Mouse (Mus musculus) left cerebral cortex, adult 2 months (tissue): ENCODE results near the gene Fbxo28. TPM values are rescaled to one million over a fixed set of nuclear protein-coding genes. Genes with fewer than 3 reads are reported as not detected.
A peak's percentile ranks its signal among the peaks of the same experiment; 100 is the strongest.
"Not testable (repeated sequence)": the region's sequence is repeated elsewhere in the genome, so short reads cannot be mapped to it uniquely, and the experiment has no call there.

ENCODE experiments used
- DNase-seq, 2 experiments: peaks; one replicate each; pipeline ENCODE4 v3.0.0; 2021 to 2022; ENCODE audit warnings: low spot score in 2 of 2, mixed read lengths in 1 of 2; ENCODE audit errors: extremely low spot score in 1 of 2
- H3K27ac ChIP-seq: fragments of 200-600 bp; 2 replicates; pipeline ENCODE4 v1.8.1; 2022
- H3K4me3 ChIP-seq: fragments of 200-600 bp; 2 replicates; pipeline ENCODE4 v1.8.1; 2022
- CTCF ChIP-seq: fragments of 200-600 bp; IDR thresholded peaks from 2 replicates; pipeline ENCODE4 v1.8.1; 2022; ENCODE audit warnings: antibody characterized with exemption, mild to moderate bottlenecking, moderate library complexity
- intact Hi-C: fragments of 180-260 bp; cut with DNase I; formaldehyde crosslinking; loops from one replicate; pipeline ENCODE4 v1.15.1; 2025
- total RNA-seq, 2 experiments: library from RNA; stranded (reverse); gene quantifications; 2 replicates each; pipeline ENCODE4 v1.2.3; 2021

Gene Fbxo28
- total RNA-seq, 2 experiments from 2014 or later, result 53.2 to 55.4 TPM

DNA sequence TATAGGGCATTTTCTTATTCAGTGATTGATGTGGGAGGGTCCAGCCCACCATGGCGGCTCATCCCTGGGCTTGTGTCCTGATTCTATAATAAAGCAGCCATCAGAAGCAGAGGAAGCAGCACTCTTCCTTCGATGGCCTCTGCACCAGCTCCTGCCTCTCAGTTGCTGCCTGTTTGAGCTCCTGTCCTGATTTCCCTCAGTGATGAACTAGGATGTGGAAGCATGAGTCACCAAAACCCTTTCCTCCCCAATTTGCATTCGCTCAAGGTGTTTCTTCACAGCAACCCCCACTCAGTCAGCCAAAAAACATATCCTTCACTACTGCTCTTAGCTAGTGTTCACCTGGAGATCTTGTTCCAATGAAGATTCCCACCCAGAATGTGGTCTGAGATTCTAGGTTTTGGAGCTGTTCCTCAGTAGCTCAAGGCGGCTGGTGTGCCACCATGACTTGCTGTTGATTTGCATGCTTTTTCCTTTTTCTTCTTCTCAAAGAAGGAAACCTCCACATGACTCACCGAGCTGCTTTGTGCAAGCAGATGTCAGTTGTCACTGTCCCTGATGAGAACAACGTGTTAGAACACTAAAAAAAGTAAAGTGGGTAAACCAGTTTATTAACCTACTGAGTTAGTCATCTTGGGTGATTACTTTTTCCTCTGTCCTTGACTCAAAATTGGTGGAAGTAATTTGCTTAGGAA lies 39.1 kb downstream of the Fbxo28 start:
- peak in 1 of 2 experiments; percentile 28 for DNase-seq
- no peak for TF ChIP-seq CTCF
- intact Hi-C loops, result no loop called here
- Histone ChIP-seq H3K4me3 (no peak overlapping the region), H3K27ac (peak overlapping the region; percentile 24; the same call in 1 of the 2 replicates)

DNA sequence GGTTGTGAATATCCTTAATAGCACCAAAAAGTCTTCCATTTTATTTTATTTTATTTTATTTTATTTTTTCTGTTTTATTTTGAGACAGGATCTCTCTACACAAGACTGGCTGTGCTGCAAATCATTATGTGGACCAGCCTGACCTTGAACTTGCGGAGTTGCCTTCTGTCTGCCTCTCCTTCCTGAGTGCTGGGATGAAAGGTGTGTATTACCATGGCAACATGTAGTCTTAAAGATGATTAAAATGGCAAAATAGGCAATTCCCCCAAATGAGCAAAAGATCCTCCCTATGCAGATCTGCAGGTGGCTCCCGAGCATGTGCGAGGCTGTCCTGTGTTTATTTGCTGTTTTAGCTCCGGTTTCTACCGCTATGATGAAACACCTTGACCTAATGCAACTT lies 43.6 kb downstream of the Fbxo28 start:
- intact Hi-C loops, result no loop called here
- H3K4me3 ChIP-seq, result no peak overlapping the region
- no peak for TF ChIP-seq CTCF
- DNase-seq, result no peak
- H3K27ac ChIP-seq, result no peak overlapping the region

DNA sequence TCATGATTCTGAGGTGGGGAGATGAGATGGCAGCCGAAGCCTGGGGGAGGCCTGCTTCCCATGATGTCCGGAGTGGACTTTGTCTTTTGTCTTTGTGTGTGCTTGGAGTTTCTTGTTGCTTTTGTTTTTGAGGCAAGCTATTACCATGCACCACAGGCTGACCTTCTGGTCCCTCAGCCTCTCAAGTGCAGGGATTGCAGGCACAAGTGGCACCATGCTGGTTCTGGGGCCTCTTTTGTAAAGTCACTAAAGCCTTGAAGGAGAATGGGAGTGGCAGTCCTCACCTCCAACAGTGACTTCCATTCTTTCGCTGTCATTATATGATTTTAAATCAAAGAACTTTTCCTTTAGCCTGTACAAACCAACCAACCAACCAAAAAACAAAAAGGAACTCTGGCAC lies 44.2 kb downstream of the Fbxo28 start:
- H3K4me3 ChIP-seq, result no peak overlapping the region
- no peak for DNase-seq
- TF ChIP-seq CTCF, result no peak
- intact Hi-C loops, result no loop called here
- no peak overlapping the region for H3K27ac ChIP-seq

DNA sequence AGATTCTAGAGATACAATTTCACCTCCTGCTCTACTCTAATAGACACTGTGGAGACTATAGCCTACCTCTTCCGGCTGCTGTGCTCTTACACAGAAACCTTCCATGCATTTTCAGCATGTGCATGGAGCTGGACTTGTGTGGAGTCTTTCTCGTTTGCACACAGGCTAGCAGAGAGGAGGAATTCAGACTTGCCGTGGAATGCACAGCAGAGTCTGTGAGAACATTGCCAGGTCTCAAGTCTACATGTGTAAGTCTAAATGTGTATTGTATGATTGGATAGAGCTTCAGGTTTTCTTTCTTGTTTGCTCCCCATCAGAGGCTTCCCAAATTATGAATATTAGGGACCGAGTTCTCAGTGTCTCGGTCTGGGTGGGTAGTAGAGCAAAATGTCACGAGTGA lies 44.6 kb downstream of the Fbxo28 start:
- intact Hi-C loops, result no loop called here
- TF ChIP-seq CTCF, result no peak
- Histone ChIP-seq H3K4me3 (no peak overlapping the region), H3K27ac (no peak overlapping the region)
- DNase-seq, result no peak

DNA sequence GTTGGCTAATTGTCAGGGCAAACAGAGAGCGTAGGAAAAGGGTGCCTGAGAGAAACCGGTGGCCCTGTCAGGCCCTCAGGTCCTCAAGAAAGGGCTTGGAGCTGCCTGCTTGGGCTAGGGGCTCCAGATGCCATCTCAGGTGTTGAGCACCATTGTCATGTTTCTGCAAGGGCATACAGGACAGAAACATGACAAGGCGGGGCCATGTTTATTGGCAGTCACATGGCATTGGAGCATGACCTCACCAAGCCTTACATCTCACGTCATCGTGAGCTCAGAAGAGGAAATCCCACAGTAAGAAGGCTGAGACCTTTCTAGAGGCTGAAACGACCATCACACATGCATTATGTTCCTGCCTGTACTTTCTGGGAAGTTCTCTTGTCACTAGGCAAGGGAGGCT lies 45.3 kb downstream of the Fbxo28 start:
- DNase-seq, result no peak
- intact Hi-C loops, result no loop called here
- Histone ChIP-seq H3K4me3 (no peak overlapping the region), H3K27ac (no peak overlapping the region)
- no peak for TF ChIP-seq CTCF

DNA sequence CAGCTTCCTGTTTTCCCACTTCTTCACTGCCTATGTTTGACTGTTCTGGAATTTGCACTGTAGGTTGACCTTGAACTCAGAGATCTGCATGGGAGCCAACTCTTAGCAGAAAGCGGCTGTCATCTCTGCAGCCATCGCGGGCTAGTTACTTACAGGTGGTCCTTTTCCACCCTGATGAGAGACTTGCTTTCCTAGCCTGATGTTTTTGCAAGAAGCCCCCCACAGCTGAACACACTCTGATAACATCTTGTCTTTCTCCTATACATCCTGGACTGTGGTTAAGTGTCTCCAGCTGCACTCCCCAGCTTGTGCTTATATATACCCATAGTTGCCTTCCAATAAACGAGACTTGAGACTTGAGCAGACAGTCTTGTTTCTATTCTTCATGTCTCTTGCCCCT lies 49.1 kb downstream of the Fbxo28 start:
- no peak overlapping the region for H3K27ac ChIP-seq
- no peak overlapping the region for H3K4me3 ChIP-seq
- DNase-seq, result no peak
- TF ChIP-seq CTCF, result no peak
- intact Hi-C loops, result no loop called here

DNA sequence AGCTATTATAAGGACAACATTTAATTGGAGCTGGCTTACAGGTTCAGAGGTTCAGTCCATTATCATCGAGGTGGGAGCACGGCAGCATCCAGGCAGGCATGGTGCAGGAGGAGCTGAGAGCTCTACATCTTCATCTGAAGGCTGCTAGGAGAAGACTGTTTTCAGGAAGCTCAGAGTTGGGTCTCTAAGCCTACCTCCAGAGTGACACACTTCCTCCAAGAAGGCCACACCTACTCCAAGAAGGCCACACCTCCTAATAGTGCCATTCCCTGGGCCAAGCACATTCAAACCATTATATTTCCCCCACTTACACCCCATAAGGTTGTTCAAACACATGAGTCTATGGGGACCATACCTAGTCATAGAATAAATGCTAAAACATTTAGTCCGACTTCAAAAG lies 50.7 kb downstream of the Fbxo28 start:
- DNase-seq, intact Hi-C loops: not testable (repeated sequence)

DNA sequence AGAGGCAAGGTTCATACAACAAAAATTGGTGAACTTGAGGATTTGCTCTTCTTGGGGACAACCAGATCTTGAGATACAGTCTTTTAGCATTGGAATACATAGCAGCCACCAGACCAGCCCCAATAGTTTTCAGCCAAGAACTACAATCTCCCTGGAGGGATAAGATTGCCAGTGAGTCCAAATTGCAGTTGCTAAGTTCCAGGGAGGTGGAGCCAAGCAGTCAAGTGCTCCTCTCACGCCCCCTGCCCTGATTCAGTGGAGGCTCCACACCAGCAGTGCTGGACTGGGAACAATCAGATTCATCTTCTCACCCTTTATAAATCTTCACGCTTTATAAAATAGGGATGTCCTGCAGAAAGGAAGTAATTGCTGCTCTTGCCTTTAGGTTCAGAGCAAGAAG lies 51.6 kb downstream of the Fbxo28 start:
- intact Hi-C loops, result loop anchor here (10.0 kb wide), 1 partner anchor 1745 kb away; the partner anchor contains the start of gene 1700056E22Rik
- Histone ChIP-seq H3K4me3 (no peak overlapping the region), H3K27ac (no peak overlapping the region)
- TF ChIP-seq CTCF, result no peak
- DNase-seq, result no peak

More for the DNA sequence above, 50.7 kb downstream of the Fbxo28 start:
- not testable (repeated sequence) for H3K27ac ChIP-seq, H3K4me3 ChIP-seq

DNA sequence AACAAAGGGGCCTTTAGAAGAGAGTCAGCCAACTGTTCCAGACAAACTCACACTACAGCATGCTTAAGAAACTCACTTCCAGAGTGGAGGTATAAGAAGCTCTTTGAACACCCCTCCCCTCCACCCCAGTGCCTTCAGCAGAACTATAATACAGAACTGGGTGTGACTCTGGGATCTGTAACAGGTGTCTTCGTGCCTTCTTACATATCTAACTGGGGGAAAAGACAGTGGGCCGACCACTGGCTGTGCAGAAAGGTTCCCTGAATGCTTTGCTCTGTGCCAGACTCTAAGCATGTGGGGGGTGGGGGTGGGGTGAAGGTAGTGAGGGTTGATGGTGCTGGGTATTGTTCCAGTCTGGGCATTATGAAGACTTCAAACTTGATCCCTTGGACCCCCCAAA lies 52.8 kb downstream of the Fbxo28 start:
- TF ChIP-seq CTCF, result no peak
- intact Hi-C loops, result loop anchor here (10.0 kb wide), 1 partner anchor 1746 kb away; the partner anchor contains the start of gene 1700056E22Rik
- DNase-seq, result no peak
- no peak overlapping the region for H3K4me3 ChIP-seq
- H3K27ac ChIP-seq, result no peak overlapping the region; the same call in 1 of the 2 replicates

DNA sequence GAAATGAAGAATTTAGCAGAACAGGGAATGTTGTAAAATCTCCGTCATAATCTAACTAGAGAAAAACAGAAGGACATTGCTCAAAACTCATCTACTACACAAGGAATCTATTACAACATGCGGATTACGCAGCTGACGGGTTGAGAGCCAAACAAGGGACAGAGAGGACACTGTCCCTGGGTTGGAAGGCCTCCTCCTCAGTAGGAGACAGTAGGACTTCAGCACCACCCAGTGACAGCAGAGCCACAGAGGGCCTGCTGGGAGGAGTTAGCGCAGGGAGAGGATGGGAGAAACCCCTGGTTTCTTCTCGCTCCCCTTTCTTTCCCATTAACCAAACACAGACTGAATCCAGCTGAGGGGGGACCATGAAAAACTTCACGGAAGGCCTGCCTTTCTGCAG lies 53.6 kb downstream of the Fbxo28 start:
- H3K27ac ChIP-seq, result peak overlapping the region; percentile 24; the same call in 1 of the 2 replicates
- no peak overlapping the region for H3K4me3 ChIP-seq
- no peak; the same call in 1 of the 2 replicates for TF ChIP-seq CTCF
- intact Hi-C loops, result loop anchor here (10.0 kb wide), 1 partner anchor 1747 kb away; the partner anchor contains the start of gene 1700056E22Rik
- DNase-seq, result no peak

DNA sequence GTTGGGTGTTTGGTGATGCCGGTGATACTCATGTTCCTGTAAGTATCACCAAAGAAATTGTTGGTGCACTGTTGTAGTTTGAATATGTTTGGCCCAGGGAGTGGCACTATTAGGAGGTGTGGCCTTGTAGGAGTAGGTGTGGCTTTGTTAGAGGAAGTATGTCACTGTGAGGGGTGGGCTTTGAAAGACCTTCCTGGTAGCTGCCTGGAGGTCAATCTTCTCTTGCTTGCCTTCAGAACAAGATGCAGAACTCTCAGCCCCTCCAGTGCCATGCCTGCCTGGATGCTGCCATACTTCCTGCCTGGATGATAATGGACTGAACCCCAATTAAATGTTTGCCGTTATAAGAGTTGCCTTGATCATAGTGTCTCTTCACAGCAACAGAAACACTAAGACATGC lies 56.6 kb downstream of the Fbxo28 start:
- Histone ChIP-seq H3K27ac (no peak overlapping the region), H3K4me3 (no peak overlapping the region)
- no peak for TF ChIP-seq CTCF
- no peak for DNase-seq
- intact Hi-C loops, result loop anchor here (10.0 kb wide), 1 partner anchor 1750 kb away; the partner anchor contains the start of gene 1700056E22Rik

DNA sequence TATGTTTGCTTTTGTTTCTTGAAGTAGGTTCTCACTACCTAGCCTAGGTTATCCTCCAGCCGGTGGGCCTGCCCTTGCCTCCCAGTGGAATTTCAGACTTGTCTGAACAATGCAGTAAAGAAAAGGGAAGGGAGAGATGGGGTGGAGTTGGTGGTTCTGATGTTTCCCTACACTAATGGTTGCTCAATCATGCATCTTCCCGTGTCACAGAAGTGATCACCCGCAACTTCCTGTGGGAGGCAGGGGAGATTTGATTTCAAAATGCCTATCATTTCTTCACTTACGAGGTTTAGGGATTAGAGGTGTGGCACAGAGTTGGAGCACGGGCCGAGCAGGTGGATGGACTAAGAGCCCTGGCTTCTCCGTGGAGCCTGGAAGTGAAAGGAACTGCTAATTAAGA lies 58.2 kb downstream of the Fbxo28 start:
- intact Hi-C loops, result loop anchor here (2.0 to 10.0 kb wide), 2 partner anchors 58 to 1752 kb away; partner anchors contain the start of genes 1700056E22Rik and Fbxo28
- DNase-seq, result no peak
- H3K27ac ChIP-seq, result no peak overlapping the region
- no peak for TF ChIP-seq CTCF
- H3K4me3 ChIP-seq, result peak overlapping the region; percentile 77
